Mouse (Mus musculus): ENCODE data around the gene Mtor.
A peak's percentile ranks its signal among the peaks of the same experiment; 100 is the strongest.

Gene Mtor

DNA sequence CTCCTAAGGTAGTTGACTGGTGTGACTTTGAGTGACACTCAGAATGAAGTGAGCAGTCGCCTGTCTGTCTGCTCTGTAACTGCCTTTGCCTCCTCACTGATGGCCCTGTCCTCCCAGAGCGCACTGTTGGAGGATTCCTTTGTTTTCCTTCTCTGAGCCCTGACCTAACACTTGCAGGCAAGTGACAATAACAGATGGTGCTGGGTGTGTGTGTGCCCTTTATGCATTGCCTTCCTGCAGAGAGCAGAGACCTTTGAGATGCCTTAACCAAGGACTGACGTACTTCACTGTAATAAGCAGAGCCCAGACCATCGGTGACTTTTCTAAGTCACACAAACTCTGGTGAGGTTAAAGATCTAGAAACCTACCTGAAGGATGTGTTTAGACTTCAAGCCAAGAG, 82.9 kb downstream of the Mtor start:
- DNase-seq (ENCODE audit: low read depth, low spot score), result no peak

DNA sequence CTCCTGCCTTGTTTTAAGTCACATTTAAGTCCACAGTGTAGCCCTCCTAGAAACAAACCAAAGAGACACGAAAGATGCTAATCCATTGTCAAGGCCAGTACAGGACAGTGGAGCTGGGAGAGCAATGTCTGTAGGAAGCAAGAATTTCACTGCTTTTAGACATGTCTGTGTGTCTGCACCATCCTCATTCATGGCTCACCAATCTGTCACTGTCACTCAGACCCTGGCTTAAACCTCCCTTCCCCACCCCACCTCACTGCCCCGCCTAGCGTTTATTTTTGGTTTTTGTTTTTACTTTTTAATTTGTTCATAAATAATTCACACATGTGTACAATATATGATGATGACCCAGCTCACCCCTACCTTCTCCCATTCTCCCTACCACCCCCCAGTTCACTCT, 84.1 kb downstream of the Mtor start:
- DNase-seq (ENCODE audit: low read depth, low spot score), result no peak

DNA sequence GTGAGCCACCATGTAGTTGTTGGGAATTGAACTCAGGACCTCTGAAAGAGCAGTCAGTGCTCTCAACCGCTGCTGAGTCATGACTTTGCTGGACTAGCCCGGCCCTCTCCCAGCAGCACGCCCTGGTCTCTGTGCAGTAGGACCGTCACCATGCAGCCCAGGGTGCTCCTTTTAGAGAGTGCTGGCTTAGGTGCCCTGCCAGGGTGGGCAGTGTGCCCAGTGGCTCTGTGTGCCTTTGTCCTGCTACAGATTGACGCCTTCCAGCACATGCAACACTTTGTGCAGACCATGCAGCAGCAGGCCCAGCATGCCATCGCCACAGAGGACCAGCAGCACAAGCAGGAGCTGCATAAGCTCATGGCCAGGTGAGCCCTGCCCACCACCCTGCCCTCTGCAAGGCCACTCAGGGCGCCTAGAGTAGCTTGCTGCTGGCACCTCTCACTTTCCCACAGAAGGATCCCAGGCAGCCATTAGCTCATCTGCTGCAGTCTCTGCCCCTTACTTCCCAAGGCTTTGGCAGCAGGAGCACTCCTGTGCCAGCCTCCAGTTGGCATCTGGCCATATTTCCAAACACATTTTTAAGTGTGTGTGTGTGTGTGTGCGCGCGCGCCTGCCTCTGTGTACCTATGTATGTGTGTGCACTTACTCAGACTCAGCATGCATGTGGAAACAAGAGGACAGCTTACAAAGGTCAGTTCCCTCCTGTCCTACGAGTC, 85.4 kb downstream of the Mtor start:
- no peak for DNase-seq (ENCODE audit: low read depth, low spot score)

GRCm38 (mm10) chr4:148535876-148536275, 87.5 kb downstream of the Mtor start:
- DNase-seq (ENCODE audit: low read depth, low spot score), result no peak

GRCm38 (mm10) chr4:148549106-148549505, 100.7 kb downstream of the Mtor start:
- no peak for DNase-seq (ENCODE audit: low read depth, low spot score)

GRCm38 (mm10) chr4:148557766-148558165, 109.4 kb downstream of the Mtor start:
- no peak for DNase-seq (ENCODE audit: low read depth, low spot score)

DNA sequence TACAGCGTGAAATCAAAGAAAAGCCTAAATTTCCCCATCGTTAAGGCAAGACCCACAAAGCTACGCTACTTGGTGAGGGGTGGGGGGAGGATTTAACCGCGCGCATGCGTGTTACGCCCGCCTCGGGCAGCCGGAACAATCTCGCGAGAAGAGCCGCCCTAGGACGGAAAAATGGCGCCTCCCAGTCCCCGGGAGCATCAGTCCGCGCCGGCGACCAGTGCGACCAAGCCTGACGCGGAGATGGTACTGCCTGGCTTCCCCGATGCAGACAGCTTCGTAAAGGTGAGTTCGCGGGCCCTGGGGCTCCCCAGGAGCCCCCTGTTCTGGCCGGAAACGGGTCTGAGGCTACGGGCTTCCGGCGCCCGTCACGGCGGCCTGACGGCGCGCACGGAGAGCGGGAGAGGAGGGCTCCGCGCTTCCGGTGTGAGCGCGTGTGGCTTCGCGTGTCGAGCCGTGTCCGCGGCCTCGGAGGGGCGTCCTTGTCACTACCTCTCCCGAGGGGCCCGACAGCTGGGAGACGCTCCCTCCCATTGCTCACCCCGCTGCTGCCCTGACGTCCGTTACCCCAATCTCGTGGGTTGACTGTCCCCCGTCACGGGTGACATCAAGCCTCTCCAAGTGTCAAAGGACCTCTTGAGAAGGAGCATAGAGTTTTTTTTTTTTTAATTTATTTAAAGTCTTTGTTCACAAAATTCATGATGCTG, 110.0 kb downstream of the Mtor start, which contains the start of gene Exosc10:
Gene Exosc10 (plus strand): TSS at position 133 of the 704 bp plus-strand sequence.
- DNase-seq (ENCODE audit: low read depth, low spot score), result peak; percentile 85

DNA sequence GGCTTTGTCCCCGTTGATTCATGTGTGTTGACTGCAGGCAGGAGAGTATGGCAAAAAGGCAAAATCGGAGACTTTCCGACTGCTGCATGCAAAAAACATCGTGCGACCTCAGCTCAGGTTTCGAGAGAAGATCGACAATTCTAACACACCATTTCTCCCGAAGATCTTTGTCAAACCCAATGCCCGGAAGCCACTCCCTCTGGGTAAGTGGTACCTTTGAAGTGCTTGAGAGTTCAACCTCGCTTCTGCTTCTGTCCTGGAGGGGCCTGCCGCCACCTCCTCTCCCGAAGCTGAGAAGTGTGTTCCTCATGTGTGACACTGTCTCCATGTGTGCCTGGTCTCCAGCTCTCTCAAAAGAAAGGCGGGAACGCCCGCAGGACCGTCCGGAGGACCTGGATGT, 114.3 kb downstream of the Mtor start:
- DNase-seq (ENCODE audit: low read depth, low spot score), result no peak

DNA sequence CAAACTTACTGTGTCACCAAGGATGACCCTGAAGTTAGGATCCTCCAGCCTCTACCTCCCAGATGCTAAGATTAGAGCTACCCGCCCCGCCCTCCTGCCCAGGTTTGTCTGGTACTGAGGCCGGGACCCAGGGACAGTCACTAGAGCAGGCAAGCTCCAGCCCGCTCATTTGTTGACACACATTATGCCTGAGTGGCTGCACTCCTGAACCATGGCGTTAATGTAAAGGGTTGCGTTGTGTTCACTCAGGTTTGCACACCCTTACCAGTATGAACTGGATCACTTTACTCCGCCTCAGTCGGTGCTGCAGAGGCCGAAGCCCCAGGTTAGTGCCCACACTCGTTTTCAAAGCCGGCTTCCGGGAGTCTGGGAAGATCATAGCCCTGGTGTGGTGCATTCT, 115.2 kb downstream of the Mtor start:
- DNase-seq (ENCODE audit: low read depth, low spot score), result no peak

DNA sequence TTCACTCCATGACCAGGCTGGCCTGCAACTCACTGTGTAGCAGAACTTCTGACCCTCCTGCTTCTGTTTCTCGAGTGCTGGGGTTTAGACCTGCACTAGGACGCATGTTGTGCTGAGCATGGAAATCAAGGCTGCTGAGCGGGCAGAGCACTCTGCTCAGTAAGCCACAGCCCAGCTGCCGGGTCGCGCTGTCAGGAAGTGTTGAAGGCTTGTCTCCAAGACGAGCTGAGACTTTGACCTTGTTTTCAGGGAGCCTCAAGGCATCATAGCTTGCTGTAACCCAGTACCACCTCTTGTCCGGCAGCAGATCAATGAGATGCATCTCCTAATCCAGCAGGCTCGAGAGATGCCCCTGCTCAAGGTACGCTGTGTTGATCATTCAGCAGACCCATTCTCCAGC, 121.7 kb downstream of the Mtor start:
- DNase-seq (ENCODE audit: low read depth, low spot score), result no peak

GRCm38 (mm10) chr4:148570693-148571295, 122.4 kb downstream of the Mtor start:
- no peak for DNase-seq (ENCODE audit: low read depth, low spot score)

DNA sequence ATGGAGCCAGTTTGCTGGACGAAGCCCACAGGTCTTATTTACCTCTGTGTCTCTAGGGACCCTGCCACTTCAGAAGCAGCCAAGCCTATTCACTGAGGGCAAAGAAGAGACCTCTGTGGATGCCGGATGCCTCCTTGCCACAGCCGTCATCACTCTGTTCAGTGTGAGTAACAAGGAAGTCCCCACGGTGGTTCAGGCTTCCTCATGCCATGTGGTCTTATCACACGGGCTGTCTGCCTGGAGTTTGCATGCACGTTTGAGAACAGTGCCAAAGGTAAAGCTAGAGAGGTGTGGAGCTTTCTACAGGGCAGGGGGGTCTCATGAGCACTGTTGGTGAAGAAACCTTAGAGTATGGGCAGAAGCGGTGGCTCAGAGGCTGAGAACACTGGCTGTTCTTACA, 124.8 kb downstream of the Mtor start:
- no peak for DNase-seq (ENCODE audit: low read depth, low spot score)

DNA sequence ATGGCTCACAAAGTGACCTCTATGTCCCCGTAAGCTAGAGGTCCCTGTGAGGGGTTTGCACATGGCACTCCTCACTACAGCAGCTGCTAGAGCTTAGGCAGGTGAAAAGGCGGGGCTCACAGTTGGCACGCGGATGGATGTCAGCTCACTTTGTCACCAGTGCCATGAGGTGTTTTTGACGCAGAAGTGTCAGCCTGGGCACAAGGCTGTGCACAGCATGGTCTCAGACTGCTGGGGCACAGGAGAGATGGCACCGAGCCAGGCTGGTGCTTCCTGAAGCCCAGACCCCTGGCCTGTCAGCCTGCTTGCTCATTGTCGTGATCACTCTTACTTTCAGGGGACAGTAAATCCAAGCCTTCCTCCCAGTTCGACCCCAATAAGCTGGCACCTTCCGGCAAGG, 132.4 kb downstream of the Mtor start:
- DNase-seq (ENCODE audit: low read depth, low spot score), result no peak

DNA sequence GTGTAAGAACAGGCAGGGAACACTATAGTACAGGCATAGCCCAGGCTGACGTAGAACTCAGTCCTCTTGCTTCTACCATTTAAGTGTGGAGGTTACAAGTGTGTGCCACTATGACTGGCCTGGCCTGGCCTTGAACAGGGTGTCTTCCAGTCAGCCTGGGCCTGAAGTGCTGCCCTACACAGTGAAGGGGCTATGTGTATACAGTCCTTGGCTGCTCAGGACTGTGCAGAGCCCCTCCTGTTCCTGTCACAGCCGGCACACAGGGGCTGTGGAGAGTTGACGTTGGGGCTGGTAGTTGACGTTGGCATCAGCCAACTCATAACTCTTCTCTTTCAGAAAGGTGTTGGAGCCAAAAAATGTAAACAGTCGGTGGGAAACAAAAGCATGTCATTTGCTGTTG, 133.0 kb downstream of the Mtor start:
- no peak for DNase-seq (ENCODE audit: low read depth, low spot score)

GRCm38 (mm10) chr4:148583257-148583656, 134.8 kb downstream of the Mtor start:
- no peak for DNase-seq (ENCODE audit: low read depth, low spot score)

- DNase-seq (ENCODE audit: low read depth, low spot score), result no peak
Measured at GRCm38 (mm10) chr4:148586648-148587047, 138.2 kb downstream of the Mtor start.

- no peak for DNase-seq (ENCODE audit: low read depth, low spot score)
Measured at GRCm38 (mm10) chr4:148588793-148589192, 140.4 kb downstream of the Mtor start.

GRCm38 (mm10) chr4:148589565-148589964, 141.2 kb downstream of the Mtor start:
- DNase-seq (ENCODE audit: low read depth, low spot score), result no peak

GRCm38 (mm10) chr4:148590421-148591170, 142.2 kb downstream of the Mtor start:
- DNase-seq (ENCODE audit: low read depth, low spot score), result no peak

- DNase-seq (ENCODE audit: low read depth, low spot score), result peak; percentile 90
Measured at GRCm38 (mm10) chr4:148591171-148591630, 142.8 kb downstream of the Mtor start, which contains the start of gene Srm. Srm (plus strand) TSS chr4:148591503.

- DNase-seq (ENCODE audit: low read depth, low spot score), result no peak
Measured at GRCm38 (mm10) chr4:148591637-148592380, 143.4 kb downstream of the Mtor start.

All from retina, postnatal 7 days (tissue).